ENCODE assay signal across 9 mouse cellular contexts in genomic region chr6:93223610-93224550, GRCm38 (mm10).
DNase-seq lines count a peak whose midpoint lies in the region; ATAC-seq lines count a peak whose summit lies in the region.
"Had no signal": no experiment of that assay in that cellular context is flagged by ENCODE, and none has a peak within 500 bp of the region (broad histone marks: within the 10 kb centered on the region; RNA-seq: fewer than 3 reads in every experiment).

No protein-coding gene starts in this region.

- no peaks in the 10 kb centered on the region for H3K36me3 ChIP-seq in embryonic facial prominence, embryonic 14.5 days (ENCODE audit: control insufficient read depth, insufficient read depth, low read length)
- no peaks in the 10 kb centered on the region for H3K36me3 ChIP-seq in kidney, embryonic 16.5 days (ENCODE audit: insufficient read depth, low read length)
- H3K36me3 ChIP-seq in midbrain, embryonic 16.5 days (ENCODE audit: control insufficient read depth, insufficient read depth, low read length): no peaks in the 10 kb centered on the region
- H3K36me3 ChIP-seq: liver, embryonic 13.5 days had no signal

- H3K27me3 ChIP-seq in embryonic facial prominence, embryonic 14.5 days (replicated peaks; ENCODE audit: control insufficient read depth, insufficient read depth, low read length): no peaks in the 10 kb centered on the region
- H3K27me3 ChIP-seq in kidney, embryonic 16.5 days (ENCODE audit: insufficient read depth, low read length): no peaks in the 10 kb centered on the region
- no peaks in the 10 kb centered on the region for H3K27me3 ChIP-seq in midbrain, embryonic 16.5 days (ENCODE audit: control insufficient read depth, insufficient read depth, low read depth, low read length)
- H3K27me3 ChIP-seq: liver, embryonic 13.5 days had no signal

- no peak overlapping the region for H3K9ac ChIP-seq in embryonic facial prominence, embryonic 14.5 days (ENCODE audit: low read depth, low read length)
- no peak overlapping the region for H3K9ac ChIP-seq in kidney, embryonic 16.5 days (replicated peaks; ENCODE audit: low read length)
- H3K9ac ChIP-seq in midbrain, embryonic 16.5 days (ENCODE audit: low read depth, low read length): no peak overlapping the region
- H3K9ac ChIP-seq: liver, embryonic 13.5 days had no signal

- 37% methylated on average over 8 of the region's 8 CpGs for WGBS in embryonic facial prominence, embryonic 14.5 days
- WGBS in kidney, embryonic 16.5 days: 30% methylated on average over 8 of the region's 8 CpGs
- 11% methylated on average over 8 of the region's 8 CpGs for WGBS in midbrain, embryonic 16.5 days

- H3K4me2 ChIP-seq in embryonic facial prominence, embryonic 14.5 days (ENCODE audit: low read depth, low read length): no peak overlapping the region
- no peak overlapping the region for H3K4me2 ChIP-seq in kidney, embryonic 16.5 days (replicated peaks; ENCODE audit: low read depth, low read length)
- peak overlapping the region; percentile 12; the same call in 1 of the 2 replicates for H3K4me2 ChIP-seq in midbrain, embryonic 16.5 days (ENCODE audit: low read length)
- H3K4me2 ChIP-seq: liver, embryonic 13.5 days had no signal

- peak; percentile 75 for ATAC-seq in embryonic facial prominence, embryonic 14.5 days (ENCODE audit: low read depth)
- peak; percentile 91 for ATAC-seq in kidney, embryonic 16.5 days (ENCODE audit: low FRiP score, low TSS enrichment)
- ATAC-seq in midbrain, embryonic 16.5 days: peak; percentile 91

- peak; percentile 27 to 54 for DNase-seq in cerebellum, postnatal 10 days
- DNase-seq in cerebellum, postnatal 36 days: no peak
- DNase-seq in embryonic facial prominence, embryonic 14.5 days (ENCODE audit: low spot score): peak; percentile 71
- DNase-seq in left cerebral cortex, adult 18-20 months (ENCODE audit: low spot score in 2 of 2): no peak
- no peak for DNase-seq in right cerebral cortex, postnatal 14 days
- DNase-seq in c-Kit-positive CD71-positive TER-119-positive erythroid progenitor cells, embryonic 14.5 days (ENCODE audit: low spot score): no peak
- DNase-seq: liver, embryonic 13.5 days had no signal

- H3K27ac ChIP-seq in embryonic facial prominence, embryonic 14.5 days (replicated peaks; ENCODE audit: low read depth, low read length): no peak overlapping the region; the same call in 1 of the 2 replicates
- H3K27ac ChIP-seq in kidney, embryonic 16.5 days (ENCODE audit: low read length): peak overlapping the region; percentile 33
- peak overlapping the region; percentile 66 for H3K27ac ChIP-seq in midbrain, embryonic 16.5 days (ENCODE audit: low read length)
- H3K27ac ChIP-seq: liver, embryonic 13.5 days had no signal

- H3K4me3 ChIP-seq in embryonic facial prominence, embryonic 14.5 days (ENCODE audit: low read depth, low read length): no peak overlapping the region
- no peak overlapping the region for H3K4me3 ChIP-seq in kidney, embryonic 16.5 days (ENCODE audit: low read length)
- H3K4me3 ChIP-seq in midbrain, embryonic 16.5 days (ENCODE audit: low read depth, low read length): no peak overlapping the region
- H3K4me3 ChIP-seq: liver, embryonic 13.5 days had no signal

- H3K9me3 ChIP-seq in embryonic facial prominence, embryonic 14.5 days (ENCODE audit: control insufficient read depth, low read length): no peaks in the 10 kb centered on the region
- no peaks in the 10 kb centered on the region for H3K9me3 ChIP-seq in kidney, embryonic 16.5 days (ENCODE audit: low read length)
- no peaks in the 10 kb centered on the region for H3K9me3 ChIP-seq in midbrain, embryonic 16.5 days (replicated peaks; ENCODE audit: control insufficient read depth, low read length, poor library complexity, severe bottlenecking)
- H3K9me3 ChIP-seq: liver, embryonic 13.5 days had no signal

- H3K4me1 ChIP-seq in embryonic facial prominence, embryonic 14.5 days (ENCODE audit: control insufficient read depth, insufficient read depth, low read length): peaks cover 11% of the 10 kb centered on the region; the same call in 1 of the 2 replicates
- peaks cover 14% of the 10 kb centered on the region for H3K4me1 ChIP-seq in kidney, embryonic 16.5 days (ENCODE audit: insufficient read depth, low read length)
- peaks cover 10% of the 10 kb centered on the region for H3K4me1 ChIP-seq in midbrain, embryonic 16.5 days (ENCODE audit: control insufficient read depth, insufficient read depth, low read length)
- H3K4me1 ChIP-seq: liver, embryonic 13.5 days had no signal

Comparison
In these comparisons a context has a peak if more than half of its experiments do, and no peak if none do; other contexts are left out.
1. DNase-seq: peak in cerebellum, postnatal 10 days (2 of 2) and embryonic facial prominence, embryonic 14.5 days (single experiment); none in cerebellum, postnatal 36 days (0 of 2), left cerebral cortex, adult 18-20 months (0 of 2), right cerebral cortex, postnatal 14 days (single experiment) and c-Kit-positive CD71-positive TER-119-positive erythroid progenitor cells, embryonic 14.5 days (single experiment).
2. Peak in every context shown above with its lines, with median percentiles within 50 percentile points of each other: ATAC-seq.